Mouse (Mus musculus): ENCODE measurements around the gene Supt3. TPM values are rescaled to one million over a fixed set of nuclear protein-coding genes. Genes with fewer than 3 reads are reported as not detected.

Gene Supt3
- polyA plus RNA-seq, 1 experiment from 2014 or later: 20.4 TPM

- H3K9ac ChIP-seq (ENCODE audit: low read length): no peak overlapping the region
- H3K27ac ChIP-seq (ENCODE audit: low read length): no peak overlapping the region
- 64% methylated on average over 4 of the region's 4 CpGs for WGBS
Measured at GRCm38 (mm10) chr17:44842184-44842583, 65.2 kb downstream of the Supt3 start.

GRCm38 (mm10) chr17:44863165-44863564 lies 86.2 kb downstream of the Supt3 start:
- WGBS: 94% methylated on average over 6 of the region's 6 CpGs
- no peaks in the 10 kb centered on the region for H3K36me3 ChIP-seq (ENCODE audit: control insufficient read depth, insufficient read depth, low read length)

More at GRCm38 (mm10) chr17:44842184-44842583, 65.2 kb downstream of the Supt3 start:
- Histone ChIP-seq H3K9me3 (ENCODE audit: control insufficient read depth, low read length) (no peaks in the 10 kb centered on the region), H3K4me3 (ENCODE audit: low read length) (no peak overlapping the region), H3K27me3 (ENCODE audit: control insufficient read depth, insufficient read depth, low read depth, low read length) (no peaks in the 10 kb centered on the region), H3K36me3 (ENCODE audit: control insufficient read depth, insufficient read depth, low read length) (no peaks in the 10 kb centered on the region), H3K4me2 (ENCODE audit: low read depth, low read length) (no peak overlapping the region), H3K4me1 (replicated peaks; ENCODE audit: control insufficient read depth, insufficient read depth, low read length) (no peaks in the 10 kb centered on the region)
- no peak for ATAC-seq (ENCODE audit: low read depth)

GRCm38 (mm10) chr17:44893592-44893991 lies 116.6 kb downstream of the Supt3 start:
- WGBS: 29% methylated on average over 1 of the region's 1 CpGs
- Histone ChIP-seq H3K4me3 (ENCODE audit: low read length) (no peak overlapping the region), H3K4me2 (ENCODE audit: low read depth, low read length) (no peak overlapping the region), H3K9ac (ENCODE audit: low read length) (no peak overlapping the region), H3K27me3 (ENCODE audit: control insufficient read depth, insufficient read depth, low read depth, low read length) (no peaks in the 10 kb centered on the region), H3K36me3 (ENCODE audit: control insufficient read depth, insufficient read depth, low read length) (no peaks in the 10 kb centered on the region), H3K9me3 (ENCODE audit: control insufficient read depth, low read length) (no peaks in the 10 kb centered on the region), H3K4me1 (replicated peaks; ENCODE audit: control insufficient read depth, insufficient read depth, low read length) (no peaks in the 10 kb centered on the region), H3K27ac (ENCODE audit: low read length) (no peak overlapping the region)
- no peak for ATAC-seq (ENCODE audit: low read depth)

More at GRCm38 (mm10) chr17:44863165-44863564, 86.2 kb downstream of the Supt3 start:
- H3K9me3 ChIP-seq (ENCODE audit: control insufficient read depth, low read length): no peaks in the 10 kb centered on the region
- ATAC-seq (ENCODE audit: low read depth): no peak
- no peaks in the 10 kb centered on the region for H3K27me3 ChIP-seq (ENCODE audit: control insufficient read depth, insufficient read depth, low read depth, low read length)
- no peak overlapping the region for H3K9ac ChIP-seq (ENCODE audit: low read length)
- H3K4me3 ChIP-seq (ENCODE audit: low read length): no peak overlapping the region
- no peaks in the 10 kb centered on the region for H3K4me1 ChIP-seq (replicated peaks; ENCODE audit: control insufficient read depth, insufficient read depth, low read length)
- H3K4me2 ChIP-seq (ENCODE audit: low read depth, low read length): no peak overlapping the region
- no peak overlapping the region for H3K27ac ChIP-seq (ENCODE audit: low read length)

- 78% methylated on average over 4 of the region's 4 CpGs for WGBS
Measured at GRCm38 (mm10) chr17:44943536-44944090, 166.7 kb downstream of the Supt3 start.

GRCm38 (mm10) chr17:44945333-44945732 lies 168.4 kb downstream of the Supt3 start:
- no peak overlapping the region for H3K27ac ChIP-seq (ENCODE audit: low read length)
- H3K9ac ChIP-seq (ENCODE audit: low read length): no peak overlapping the region
- 76% methylated on average over 5 of the region's 5 CpGs for WGBS
- no peak overlapping the region for H3K4me2 ChIP-seq (ENCODE audit: low read depth, low read length)
- H3K36me3 ChIP-seq (ENCODE audit: control insufficient read depth, insufficient read depth, low read length): no peaks in the 10 kb centered on the region
- H3K4me3 ChIP-seq (ENCODE audit: low read length): no peak overlapping the region
- ATAC-seq (ENCODE audit: low read depth): no peak
- no peaks in the 10 kb centered on the region for H3K4me1 ChIP-seq (replicated peaks; ENCODE audit: control insufficient read depth, insufficient read depth, low read length)
- no peaks in the 10 kb centered on the region for H3K9me3 ChIP-seq (ENCODE audit: control insufficient read depth, low read length)
- H3K27me3 ChIP-seq (ENCODE audit: control insufficient read depth, insufficient read depth, low read depth, low read length): no peaks in the 10 kb centered on the region

More at GRCm38 (mm10) chr17:44943536-44944090, 166.7 kb downstream of the Supt3 start:
- Histone ChIP-seq H3K9ac (ENCODE audit: low read length) (no peak overlapping the region), H3K4me3 (ENCODE audit: low read length) (no peak overlapping the region), H3K9me3 (ENCODE audit: control insufficient read depth, low read length) (no peaks in the 10 kb centered on the region), H3K27ac (ENCODE audit: low read length) (no peak overlapping the region), H3K36me3 (ENCODE audit: control insufficient read depth, insufficient read depth, low read length) (no peaks in the 10 kb centered on the region), H3K4me2 (ENCODE audit: low read depth, low read length) (no peak overlapping the region), H3K27me3 (ENCODE audit: control insufficient read depth, insufficient read depth, low read depth, low read length) (no peaks in the 10 kb centered on the region), H3K4me1 (replicated peaks; ENCODE audit: control insufficient read depth, insufficient read depth, low read length) (no peaks in the 10 kb centered on the region)
- no peak for ATAC-seq (ENCODE audit: low read depth)

GRCm38 (mm10) chr17:44948321-44948720 lies 171.4 kb downstream of the Supt3 start:
- Histone ChIP-seq H3K9ac (ENCODE audit: low read length) (no peak overlapping the region), H3K4me1 (replicated peaks; ENCODE audit: control insufficient read depth, insufficient read depth, low read length) (no peaks in the 10 kb centered on the region), H3K27ac (ENCODE audit: low read length) (no peak overlapping the region), H3K27me3 (ENCODE audit: control insufficient read depth, insufficient read depth, low read depth, low read length) (no peaks in the 10 kb centered on the region), H3K4me2 (ENCODE audit: low read depth, low read length) (no peak overlapping the region), H3K36me3 (ENCODE audit: control insufficient read depth, insufficient read depth, low read length) (no peaks in the 10 kb centered on the region), H3K9me3 (ENCODE audit: control insufficient read depth, low read length) (no peaks in the 10 kb centered on the region), H3K4me3 (ENCODE audit: low read length) (no peak overlapping the region)
- 88% methylated on average over 3 of the region's 3 CpGs for WGBS
- ATAC-seq (ENCODE audit: low read depth): no peak

GRCm38 (mm10) chr17:44956671-44957070 lies 179.7 kb downstream of the Supt3 start:
- no peak overlapping the region for H3K9ac ChIP-seq (ENCODE audit: low read length)
- H3K4me2 ChIP-seq (ENCODE audit: low read depth, low read length): no peak overlapping the region
- H3K27ac ChIP-seq (ENCODE audit: low read length): no peak overlapping the region
- H3K4me1 ChIP-seq (replicated peaks; ENCODE audit: control insufficient read depth, insufficient read depth, low read length): no peaks in the 10 kb centered on the region
- H3K27me3 ChIP-seq (ENCODE audit: control insufficient read depth, insufficient read depth, low read depth, low read length): no peaks in the 10 kb centered on the region
- WGBS: 77% methylated on average over 2 of the region's 2 CpGs
- H3K4me3 ChIP-seq (ENCODE audit: low read length): no peak overlapping the region
- H3K9me3 ChIP-seq (ENCODE audit: control insufficient read depth, low read length): no peaks in the 10 kb centered on the region
- H3K36me3 ChIP-seq (ENCODE audit: control insufficient read depth, insufficient read depth, low read length): no peaks in the 10 kb centered on the region
- ATAC-seq (ENCODE audit: low read depth): no peak

- Histone ChIP-seq H3K4me2 (ENCODE audit: low read depth, low read length) (no peak overlapping the region), H3K9me3 (ENCODE audit: control insufficient read depth, low read length) (no peaks in the 10 kb centered on the region), H3K9ac (ENCODE audit: low read length) (no peak overlapping the region), H3K4me1 (replicated peaks; ENCODE audit: control insufficient read depth, insufficient read depth, low read length) (no peaks in the 10 kb centered on the region), H3K36me3 (ENCODE audit: control insufficient read depth, insufficient read depth, low read length) (no peaks in the 10 kb centered on the region), H3K27ac (ENCODE audit: low read length) (no peak overlapping the region), H3K27me3 (ENCODE audit: control insufficient read depth, insufficient read depth, low read depth, low read length) (no peaks in the 10 kb centered on the region), H3K4me3 (ENCODE audit: low read length) (no peak overlapping the region)
- ATAC-seq (ENCODE audit: low read depth): no peak
- 78% methylated on average over 6 of the region's 6 CpGs for WGBS
Measured at GRCm38 (mm10) chr17:44963051-44963798, 186.3 kb downstream of the Supt3 start.

- Histone ChIP-seq H3K9ac (ENCODE audit: low read length) (no peak overlapping the region), H3K4me3 (ENCODE audit: low read length) (no peak overlapping the region), H3K36me3 (ENCODE audit: control insufficient read depth, insufficient read depth, low read length) (no peaks in the 10 kb centered on the region), H3K27me3 (ENCODE audit: control insufficient read depth, insufficient read depth, low read depth, low read length) (no peaks in the 10 kb centered on the region), H3K4me1 (replicated peaks; ENCODE audit: control insufficient read depth, insufficient read depth, low read length) (no peaks in the 10 kb centered on the region), H3K4me2 (ENCODE audit: low read depth, low read length) (no peak overlapping the region), H3K27ac (ENCODE audit: low read length) (no peak overlapping the region), H3K9me3 (ENCODE audit: control insufficient read depth, low read length) (no peaks in the 10 kb centered on the region)
- ATAC-seq (ENCODE audit: low read depth): no peak
- WGBS: 89% methylated on average over 1 of the region's 1 CpGs
Measured at GRCm38 (mm10) chr17:44967186-44967585, 190.2 kb downstream of the Supt3 start.

Data from lung, embryonic 16.5 days (tissue).